11 mouse cellular contexts compared by ENCODE assay signal in the genomic region with DNA sequence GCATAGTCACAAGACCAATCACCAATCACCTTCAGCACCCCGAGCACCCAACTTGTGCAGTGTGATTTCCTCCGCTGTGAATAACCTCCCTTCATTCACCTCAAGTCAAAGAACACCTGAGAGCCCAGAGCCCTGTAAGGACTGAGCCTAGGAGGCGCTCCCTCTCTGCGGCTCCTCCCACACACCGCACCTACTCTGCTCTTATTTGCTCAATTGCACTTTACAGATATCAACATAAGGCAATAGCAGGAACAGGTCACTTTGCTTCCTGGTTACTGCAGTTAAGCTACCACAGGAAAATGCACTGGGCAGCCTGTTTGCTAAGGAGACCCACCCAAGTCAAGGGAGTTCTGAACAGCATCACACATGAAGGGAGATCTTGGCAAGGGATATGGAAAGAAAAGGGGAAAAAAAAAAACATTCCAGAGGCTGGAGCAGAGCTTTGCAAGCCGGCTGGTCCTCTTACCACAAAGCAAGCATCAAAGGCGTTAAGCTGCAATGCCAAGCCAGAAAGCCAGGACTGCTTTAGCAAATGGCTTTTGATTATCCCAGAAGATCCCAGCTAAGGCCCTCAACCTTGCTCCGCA.
A peak's percentile ranks its signal among the peaks of the same experiment; 100 is the strongest.
DNase-seq lines count a peak whose midpoint lies in the region; ATAC-seq and TF ChIP-seq lines count a peak whose summit lies in the region.
"Had no signal": no experiment of that assay in that cellular context is flagged by ENCODE, and none has a peak within 500 bp of the region (broad histone marks: within the 10 kb centered on the region; RNA-seq: fewer than 3 reads in every experiment).

No protein-coding gene starts in this region.

- H3K27ac ChIP-seq in liver, embryonic 12.5 days, result no peak overlapping the region
- no peak overlapping the region; the same call in 1 of the 2 replicates for H3K27ac ChIP-seq in intestine, embryonic 15.5 days
- H3K27ac ChIP-seq in stomach, embryonic 14.5 days (ENCODE audit: low read length), result peak overlapping the region; percentile 66; the same call in 1 of the 2 replicates
- H3K27ac ChIP-seq in forebrain, embryonic 15.5 days (replicated peaks), result no peak overlapping the region
- H3K27ac ChIP-seq: hindbrain, embryonic 14.5 days had no signal

- no peak overlapping the region for H3K9ac ChIP-seq in liver, embryonic 12.5 days
- no peak overlapping the region for H3K9ac ChIP-seq in intestine, embryonic 15.5 days
- no peak overlapping the region for H3K9ac ChIP-seq in stomach, embryonic 14.5 days (replicated peaks; ENCODE audit: low read depth, low read length)
- no peak overlapping the region for H3K9ac ChIP-seq in forebrain, embryonic 15.5 days (replicated peaks)
- H3K9ac ChIP-seq: hindbrain, embryonic 14.5 days had no signal

- H3K4me2 ChIP-seq in liver, embryonic 12.5 days, result no peak overlapping the region
- H3K4me2 ChIP-seq in intestine, embryonic 15.5 days (replicated peaks), result no peak overlapping the region
- H3K4me2 ChIP-seq in stomach, embryonic 14.5 days (replicated peaks; ENCODE audit: low read depth, low read length), result no peak overlapping the region
- H3K4me2 ChIP-seq in forebrain, embryonic 15.5 days (replicated peaks), result no peak overlapping the region
- H3K4me2 ChIP-seq: hindbrain, embryonic 14.5 days; liver, embryonic 11.5 days had no signal

- DNase-seq in liver, result no peak
- peak; percentile 40 for DNase-seq in lung, adult 2 months
- DNase-seq in spleen, adult 18-20 months, result no peak
- DNase-seq: cerebellum, postnatal 25 days had no signal

- no peaks in the 10 kb centered on the region for H3K4me1 ChIP-seq in liver, embryonic 12.5 days
- H3K4me1 ChIP-seq in intestine, embryonic 15.5 days (replicated peaks), result peaks cover 13% of the 10 kb centered on the region; the same call in 1 of the 2 replicates
- H3K4me1 ChIP-seq in lung, adult 2 months (ENCODE audit: control insufficient read depth, insufficient read depth, low read length), result peaks cover 6% of the 10 kb centered on the region; the same call in 1 of the 2 replicates
- H3K4me1 ChIP-seq in stomach, embryonic 14.5 days (ENCODE audit: control insufficient read depth, insufficient read depth, low read length), result peaks cover 2% of the 10 kb centered on the region; the same call in 1 of the 2 replicates
- peaks cover 12% of the 10 kb centered on the region for H3K4me1 ChIP-seq in forebrain, embryonic 15.5 days

- H3K4me3 ChIP-seq in liver, embryonic 12.5 days, result no peak overlapping the region
- H3K4me3 ChIP-seq in intestine, embryonic 15.5 days (replicated peaks), result no peak overlapping the region
- no peak overlapping the region for H3K4me3 ChIP-seq in lung, adult 2 months (replicated peaks; ENCODE audit: extremely low read depth, low read depth, low read length)
- no peak overlapping the region for H3K4me3 ChIP-seq in stomach, embryonic 14.5 days (ENCODE audit: low read depth, low read length)
- H3K4me3 ChIP-seq in forebrain, embryonic 15.5 days, result no peak overlapping the region

- no peaks in the 10 kb centered on the region for H3K9me3 ChIP-seq in liver, embryonic 12.5 days (replicated peaks)
- H3K9me3 ChIP-seq in intestine, embryonic 15.5 days, result no peaks in the 10 kb centered on the region
- no peaks in the 10 kb centered on the region for H3K9me3 ChIP-seq in stomach, embryonic 14.5 days (ENCODE audit: control insufficient read depth, low read depth, low read length)
- H3K9me3 ChIP-seq in forebrain, embryonic 15.5 days, result no peaks in the 10 kb centered on the region

- ATAC-seq in liver, embryonic 12.5 days, result 0 out of 2 replicates have a peak, but pooled peaks have one; percentile 35
- ATAC-seq in intestine, embryonic 15.5 days, result peak; percentile 98
- peak; percentile 98 for ATAC-seq in stomach, embryonic 14.5 days (ENCODE audit: insufficient number of reproducible peaks, insufficient read depth, low FRiP score, low read depth)
- no peak for ATAC-seq in forebrain, embryonic 15.5 days (replicated peaks)

- 76% methylated on average over 8 of the region's 8 CpGs for WGBS in liver, embryonic 12.5 days (ENCODE audit: insufficient replicate concordance)
- WGBS in intestine, embryonic 15.5 days, result 66% methylated on average over 8 of the region's 8 CpGs
- 67% methylated on average over 8 of the region's 8 CpGs for WGBS in lung, adult 2 months
- 76% methylated on average over 8 of the region's 8 CpGs for WGBS in stomach, embryonic 14.5 days
- WGBS in forebrain, embryonic 15.5 days, result 87% methylated on average over 8 of the region's 8 CpGs

- no peaks in the 10 kb centered on the region for H3K27me3 ChIP-seq in liver, embryonic 12.5 days (replicated peaks)
- H3K27me3 ChIP-seq in intestine, embryonic 15.5 days (replicated peaks), result no peaks in the 10 kb centered on the region
- no peaks in the 10 kb centered on the region for H3K27me3 ChIP-seq in stomach, embryonic 14.5 days (ENCODE audit: control insufficient read depth, insufficient read depth, low read length)
- no peaks in the 10 kb centered on the region for H3K27me3 ChIP-seq in forebrain, embryonic 15.5 days
- H3K27me3 ChIP-seq: CH12.LX had no signal

- H3K36me3 ChIP-seq in liver, embryonic 12.5 days, result peaks cover 13% of the 10 kb centered on the region
- 0 out of 2 replicates have a peak, but pooled peaks cover 3% of the 10 kb centered on the region for H3K36me3 ChIP-seq in intestine, embryonic 15.5 days
- peaks cover 9% of the 10 kb centered on the region; the same call in 1 of the 2 replicates for H3K36me3 ChIP-seq in stomach, embryonic 14.5 days (ENCODE audit: control insufficient read depth, insufficient read depth, low read length)
- H3K36me3 ChIP-seq in forebrain, embryonic 15.5 days, result peaks cover 1% of the 10 kb centered on the region; the same call in 1 of the 2 replicates

- TF ChIP-seq POLR2A in lung, adult 2 months (IDR thresholded peaks at IDR 0.05; ENCODE audit: borderline replicate concordance, extremely low read depth, low read depth, low read length), result no peak

- no peak for TF ChIP-seq CTCF in lung, adult 2 months (IDR thresholded peaks at IDR 0.05; ENCODE audit: insufficient read depth, low read length)
